Mouse (Mus musculus) lung, postnatal 36 days (tissue): ENCODE measurements around the gene Gm3893.
"Not testable (repeated sequence)": the region's sequence is repeated elsewhere in the genome, so short reads cannot be mapped to it uniquely, and the experiment has no call there.

Source experiments
- DNase-seq: peaks from one replicate; pipeline ENCODE4 v3.0.0; 2022; ENCODE audit warnings: mixed read lengths

Gene Gm3893

DNA sequence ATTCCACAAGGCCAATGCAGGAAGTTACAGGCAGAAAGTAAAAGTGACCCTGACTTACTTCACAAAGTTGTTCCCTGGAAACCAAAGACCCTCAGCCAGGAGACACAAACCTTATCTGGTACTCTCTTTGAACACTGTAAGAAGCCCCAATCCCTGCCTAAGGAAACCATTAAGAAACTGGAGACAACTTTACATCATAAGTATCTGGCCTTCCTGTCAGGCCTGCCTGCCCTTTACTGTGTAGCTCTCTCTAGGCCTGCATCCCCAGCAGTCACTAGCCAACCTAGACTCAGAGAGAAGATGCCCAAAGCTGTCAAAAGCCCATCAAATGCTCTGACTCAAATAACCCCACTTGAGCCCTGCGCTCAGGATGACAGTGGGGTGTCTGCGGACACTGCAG lies at the start of gene Gm3893:
Gm3893 (plus strand) TSS at position 301 of the 400 bp plus-strand sequence.
- DNase-seq, result not testable (repeated sequence)

DNA sequence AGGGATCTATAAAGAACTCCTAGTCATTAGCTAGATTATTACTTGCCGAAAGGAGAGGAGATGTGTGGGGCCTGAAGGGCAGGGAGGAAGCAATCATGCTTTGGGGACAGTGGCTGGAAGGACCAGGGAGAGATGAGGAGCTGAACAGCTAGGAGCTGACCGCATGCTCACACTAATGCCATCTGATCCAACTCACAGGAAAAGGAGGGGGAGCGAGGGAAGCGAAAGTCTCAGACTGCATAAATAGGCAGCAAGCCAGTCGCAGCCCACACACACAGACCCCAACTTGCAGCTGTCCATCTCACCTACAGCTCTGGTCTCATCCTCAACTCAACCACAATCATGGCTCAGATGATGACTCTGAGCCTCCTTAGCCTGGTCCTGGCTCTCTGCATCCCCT lies 23.5 kb downstream of the Gm3893 start, which contains the start of gene Gm13304:
Gm13304 (plus strand) TSS at position 301 of the 400 bp plus-strand sequence.
- not testable (repeated sequence) for DNase-seq
